Mouse (Mus musculus): ENCODE measurements at regions not wholly inside any gene's neighbourhood (a gene's known extent, or its start where the extent isn't known, plus 50 kb on each side); places are given as distances from the start of the nearest gene placed in this dataset.
"Not testable (repeated sequence)": the region's sequence is repeated elsewhere in the genome, so short reads cannot be mapped to it uniquely, and the experiment has no call there.

GRCm38 (mm10) chr4:3497392-3497791 lies 312.2 kb upstream of the Vmn1r3 start:
- not testable (repeated sequence) for DNase-seq (ENCODE audit: low spot score)

- DNase-seq (ENCODE audit: low spot score) = not testable (repeated sequence)
Measured at GRCm38 (mm10) chr4:3495987-3496386, 310.8 kb upstream of the Vmn1r3 start.

GRCm38 (mm10) chr4:3494123-3494681 lies 309.0 kb upstream of the Vmn1r3 start:
- DNase-seq (ENCODE audit: low spot score) = not testable (repeated sequence)

- DNase-seq (ENCODE audit: low spot score) = not testable (repeated sequence)
Measured at GRCm38 (mm10) chr4:3490901-3491300, 305.7 kb upstream of the Vmn1r3 start.

- DNase-seq (ENCODE audit: low spot score) = no peak
Measured at GRCm38 (mm10) chr4:3482092-3482491, 296.9 kb upstream of the Vmn1r3 start.

GRCm38 (mm10) chr4:3456773-3457172 lies 271.6 kb upstream of the Vmn1r3 start:
- DNase-seq (ENCODE audit: low spot score) = no peak

- DNase-seq (ENCODE audit: low spot score) = not testable (repeated sequence)
Measured at GRCm38 (mm10) chr4:3437380-3437779, 252.2 kb upstream of the Vmn1r3 start.

GRCm38 (mm10) chr4:3427968-3428367 lies 242.8 kb upstream of the Vmn1r3 start:
- no peak for DNase-seq (ENCODE audit: low spot score)

- DNase-seq (ENCODE audit: low spot score) = peak; percentile 17
Measured at GRCm38 (mm10) chr4:3419920-3420499, 234.9 kb upstream of the Vmn1r3 start.

- DNase-seq (ENCODE audit: low spot score) = no peak
Measured at GRCm38 (mm10) chr4:3416670-3417069, 231.5 kb upstream of the Vmn1r3 start.

- DNase-seq (ENCODE audit: low spot score) = not testable (repeated sequence)
Measured at GRCm38 (mm10) chr4:3414442-3415022, 229.4 kb upstream of the Vmn1r3 start.

GRCm38 (mm10) chr4:3413493-3414441 lies 228.6 kb upstream of the Vmn1r3 start:
- DNase-seq (ENCODE audit: low spot score) = no peak

GRCm38 (mm10) chr4:3412323-3412722 lies 227.2 kb upstream of the Vmn1r3 start:
- DNase-seq (ENCODE audit: low spot score) = not testable (repeated sequence)

- not testable (repeated sequence) for DNase-seq (ENCODE audit: low spot score)
Measured at GRCm38 (mm10) chr4:3402856-3403255, 217.7 kb upstream of the Vmn1r3 start.

GRCm38 (mm10) chr4:3401766-3402165 lies 216.6 kb upstream of the Vmn1r3 start:
- DNase-seq (ENCODE audit: low spot score) = not testable (repeated sequence)

GRCm38 (mm10) chr4:3391579-3391978 lies 206.4 kb upstream of the Vmn1r3 start:
- DNase-seq (ENCODE audit: low spot score) = not testable (repeated sequence)

GRCm38 (mm10) chr4:3373027-3373763 lies 188.0 kb upstream of the Vmn1r3 start:
- DNase-seq (ENCODE audit: low spot score) = not testable (repeated sequence)

- DNase-seq (ENCODE audit: low spot score) = not testable (repeated sequence)
Measured at GRCm38 (mm10) chr4:3368021-3368420, 182.9 kb upstream of the Vmn1r3 start.

GRCm38 (mm10) chr4:3343443-3343842 lies 158.3 kb upstream of the Vmn1r3 start:
- not testable (repeated sequence) for DNase-seq (ENCODE audit: low spot score)

GRCm38 (mm10) chr4:3342696-3343095 lies 157.5 kb upstream of the Vmn1r3 start:
- not testable (repeated sequence) for DNase-seq (ENCODE audit: low spot score)

GRCm38 (mm10) chr4:3342165-3342564 lies 157.0 kb upstream of the Vmn1r3 start:
- DNase-seq (ENCODE audit: low spot score) = not testable (repeated sequence)

All from gastrocnemius, adult 18-20 months (tissue).